Mouse (Mus musculus): ENCODE data around the gene Dapk2. TPM values are rescaled to one million over a fixed set of nuclear protein-coding genes. Genes with fewer than 3 reads are reported as not detected.

Dapk2 gene
- polyA plus RNA-seq, 1 experiment from 2014 or later, result 23.4 TPM

GRCm38 (mm10) chr9:66119498-66119897 lies 38.5 kb upstream of the Dapk2 start:
- no peaks in the 10 kb centered on the region for H3K9me3 ChIP-seq (ENCODE audit: low read length)
- no peak overlapping the region for H3K9ac ChIP-seq (replicated peaks)
- DNase-seq (no peak), ATAC-seq (no peak)
- WGBS (ENCODE audit: insufficient replicate concordance), result 79% methylated on average over 2 of the region's 2 CpGs
- peaks cover 11% of the 10 kb centered on the region; the same call in 1 of the 2 replicates for H3K36me3 ChIP-seq (replicated peaks; ENCODE audit: insufficient read depth, low read length)
- H3K27ac ChIP-seq (ENCODE audit: low read depth), result 0 out of 2 replicates have a peak overlapping the region, but pooled peaks have one; percentile 2
- no peak overlapping the region for H3K4me3 ChIP-seq (ENCODE audit: low read depth, low read length)
- no peak overlapping the region; the same call in 1 of the 2 replicates for H3K4me2 ChIP-seq (ENCODE audit: low read depth, low read length)
- no peaks in the 10 kb centered on the region for H3K27me3 ChIP-seq (ENCODE audit: insufficient read depth, low read length)
- peaks cover 29% of the 10 kb centered on the region for H3K4me1 ChIP-seq (ENCODE audit: insufficient read depth)
- TF ChIP-seq EP300 (IDR thresholded peaks at IDR 0.05; ENCODE audit: low read depth) (no peak), CTCF (IDR thresholded peaks at IDR 0.05; ENCODE audit: low read depth) (no peak)

DNA sequence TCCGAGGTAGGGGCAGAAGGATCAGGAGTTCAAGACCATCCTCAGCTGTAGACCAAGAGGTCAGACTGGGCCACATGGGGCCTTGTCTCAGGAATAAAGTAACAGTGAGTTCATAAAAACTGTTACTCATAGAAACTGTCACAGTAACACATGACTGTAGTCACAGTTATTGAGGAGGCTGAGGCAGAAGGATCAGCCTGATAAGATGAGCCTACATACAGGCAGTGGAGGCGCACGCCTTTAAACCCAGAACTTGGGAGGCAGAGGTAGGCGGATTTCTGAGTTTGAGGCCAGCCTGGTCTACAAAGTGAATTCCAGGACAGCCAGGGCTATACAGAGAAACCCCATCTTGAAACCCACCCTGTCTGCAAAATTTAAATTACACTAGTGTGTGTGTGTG lies 37.9 kb upstream of the Dapk2 start:
- H3K9ac ChIP-seq (replicated peaks), result no peak overlapping the region
- 72% methylated on average over 4 of the region's 4 CpGs for WGBS (ENCODE audit: insufficient replicate concordance)

DNA sequence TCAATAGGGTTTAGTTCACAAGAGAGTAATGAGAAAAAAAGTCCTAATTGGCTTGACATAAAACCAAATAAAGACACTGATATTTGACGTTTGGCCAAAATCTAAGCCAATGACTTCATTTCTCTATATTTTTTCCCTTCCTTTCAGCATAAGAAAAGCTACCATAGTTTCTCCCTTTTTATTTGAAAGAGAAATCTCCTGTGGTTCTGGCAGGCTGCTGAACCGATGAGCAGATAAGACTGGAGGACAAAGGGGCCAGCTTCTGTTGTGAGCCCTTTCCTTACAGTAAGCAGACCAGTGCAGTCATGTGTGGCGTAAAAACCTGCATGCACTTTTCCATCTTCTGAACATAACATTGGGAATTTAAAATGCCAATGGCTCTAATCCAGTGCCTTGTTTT lies 37.1 kb upstream of the Dapk2 start:
- H3K9ac ChIP-seq (replicated peaks), result no peak overlapping the region
- H3K27ac ChIP-seq (ENCODE audit: low read depth), result no peak overlapping the region

More for the DNA sequence above, 37.9 kb upstream of the Dapk2 start:
- H3K4me2 ChIP-seq (ENCODE audit: low read depth, low read length), result peak overlapping the region; percentile 1; the same call in 1 of the 2 replicates
- 0 out of 2 replicates have a peak, but pooled peaks cover 8% of the 10 kb centered on the region for H3K36me3 ChIP-seq (replicated peaks; ENCODE audit: insufficient read depth, low read length)
- ATAC-seq, result no peak
- no peaks in the 10 kb centered on the region for H3K9me3 ChIP-seq (ENCODE audit: low read length)
- no peak for DNase-seq
- H3K4me1 ChIP-seq (ENCODE audit: insufficient read depth), result peaks cover 28% of the 10 kb centered on the region
- no peaks in the 10 kb centered on the region for H3K27me3 ChIP-seq (ENCODE audit: insufficient read depth, low read length)
- TF ChIP-seq EP300 (IDR thresholded peaks at IDR 0.05; ENCODE audit: low read depth), result peak; percentile 58
- no peak for TF ChIP-seq CTCF (IDR thresholded peaks at IDR 0.05; ENCODE audit: low read depth)
- H3K27ac ChIP-seq (ENCODE audit: low read depth), result 0 out of 2 replicates have a peak overlapping the region, but pooled peaks have one; percentile 2
- no peak overlapping the region for H3K4me3 ChIP-seq (ENCODE audit: low read depth, low read length)

GRCm38 (mm10) chr9:66121421-66121820 lies 36.6 kb upstream of the Dapk2 start:
- H3K4me2 ChIP-seq (ENCODE audit: low read depth, low read length), result no peak overlapping the region
- H3K36me3 ChIP-seq (replicated peaks; ENCODE audit: insufficient read depth, low read length), result 0 out of 2 replicates have a peak, but pooled peaks cover 4% of the 10 kb centered on the region
- ATAC-seq (no peak), DNase-seq (no peak)
- H3K9ac ChIP-seq (replicated peaks), result no peak overlapping the region
- H3K27me3 ChIP-seq (ENCODE audit: insufficient read depth, low read length), result no peaks in the 10 kb centered on the region
- no peak overlapping the region for H3K4me3 ChIP-seq (ENCODE audit: low read depth, low read length)
- TF ChIP-seq EP300 (IDR thresholded peaks at IDR 0.05; ENCODE audit: low read depth) (no peak), CTCF (IDR thresholded peaks at IDR 0.05; ENCODE audit: low read depth) (no peak)
- H3K9me3 ChIP-seq (ENCODE audit: low read length), result no peaks in the 10 kb centered on the region
- no peak overlapping the region for H3K27ac ChIP-seq (ENCODE audit: low read depth)
- H3K4me1 ChIP-seq (ENCODE audit: insufficient read depth), result peaks cover 35% of the 10 kb centered on the region

More for the DNA sequence above, 37.1 kb upstream of the Dapk2 start:
- no peak for DNase-seq
- TF ChIP-seq CTCF (IDR thresholded peaks at IDR 0.05; ENCODE audit: low read depth), result no peak
- no peak for TF ChIP-seq EP300 (IDR thresholded peaks at IDR 0.05; ENCODE audit: low read depth)
- Histone ChIP-seq H3K27me3 (ENCODE audit: insufficient read depth, low read length) (no peaks in the 10 kb centered on the region), H3K4me2 (ENCODE audit: low read depth, low read length) (no peak overlapping the region), H3K9me3 (ENCODE audit: low read length) (no peaks in the 10 kb centered on the region), H3K4me1 (ENCODE audit: insufficient read depth) (peaks cover 35% of the 10 kb centered on the region), H3K4me3 (ENCODE audit: low read depth, low read length) (no peak overlapping the region), H3K36me3 (replicated peaks; ENCODE audit: insufficient read depth, low read length) (0 out of 2 replicates have a peak, but pooled peaks cover 4% of the 10 kb centered on the region)
- WGBS (ENCODE audit: insufficient replicate concordance), result 62% methylated on average over 3 of the region's 3 CpGs
- no peak for ATAC-seq

DNA sequence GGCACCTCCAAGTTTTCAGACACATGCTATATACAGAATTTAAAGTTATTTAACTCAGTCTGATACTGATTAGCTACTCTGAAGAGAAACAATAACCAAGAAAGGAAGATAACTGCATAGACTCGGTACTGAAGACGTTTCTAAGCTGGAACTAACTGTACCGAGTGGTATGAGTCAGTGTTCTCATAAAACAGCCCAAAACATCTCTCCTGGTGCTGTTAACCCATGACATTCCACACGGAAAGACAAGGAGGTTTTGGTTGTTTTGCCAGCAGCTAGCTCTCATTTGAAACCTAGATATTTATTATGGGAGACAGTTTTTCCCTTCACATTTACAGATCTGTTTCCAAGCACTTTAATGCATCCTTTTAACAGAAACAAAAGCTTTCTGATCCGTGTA lies 34.4 kb upstream of the Dapk2 start:
- Histone ChIP-seq H3K4me2 (ENCODE audit: low read depth, low read length) (peak overlapping the region; percentile 74), H3K9ac (replicated peaks) (peak overlapping the region; percentile 86), H3K4me3 (ENCODE audit: low read depth, low read length) (peak overlapping the region; percentile 80), H3K36me3 (replicated peaks; ENCODE audit: insufficient read depth, low read length) (0 out of 2 replicates have a peak, but pooled peaks cover 4% of the 10 kb centered on the region), H3K27ac (ENCODE audit: low read depth) (peak overlapping the region; percentile 93), H3K27me3 (ENCODE audit: insufficient read depth, low read length) (no peaks in the 10 kb centered on the region), H3K9me3 (ENCODE audit: low read length) (no peaks in the 10 kb centered on the region), H3K4me1 (ENCODE audit: insufficient read depth) (peaks cover 32% of the 10 kb centered on the region)
- no peak for ATAC-seq
- TF ChIP-seq EP300 (IDR thresholded peaks at IDR 0.05; ENCODE audit: low read depth) (no peak), CTCF (IDR thresholded peaks at IDR 0.05; ENCODE audit: low read depth) (no peak)
- DNase-seq, result no peak
- WGBS (ENCODE audit: insufficient replicate concordance), result 10% methylated on average over 5 of the region's 5 CpGs

DNA sequence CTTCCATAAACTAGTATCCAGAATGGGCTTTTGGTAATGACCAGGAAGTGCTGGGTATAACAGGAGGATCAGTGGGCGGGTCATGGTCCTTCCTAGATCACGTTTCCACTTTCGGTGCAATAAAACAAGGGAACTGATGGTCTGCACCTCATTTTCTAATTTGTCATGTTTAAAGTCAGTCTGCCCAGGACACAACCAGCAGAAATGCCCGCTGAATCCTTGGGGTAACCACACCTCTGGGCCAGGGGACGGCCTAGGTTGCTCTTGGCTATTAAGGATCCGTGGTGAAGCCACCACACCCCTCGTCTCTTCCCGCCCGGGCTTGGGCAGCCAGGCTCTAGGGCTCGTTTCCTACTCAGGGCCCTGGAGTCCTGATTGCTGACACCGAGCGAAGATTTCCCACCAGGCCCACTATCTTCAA lies 33.9 kb upstream of the Dapk2 start:
- Histone ChIP-seq H3K27ac (ENCODE audit: low read depth) (peak overlapping the region; percentile 93), H3K4me3 (ENCODE audit: low read depth, low read length) (peak overlapping the region; percentile 80), H3K9ac (replicated peaks) (peak overlapping the region; percentile 86), H3K9me3 (ENCODE audit: low read length) (no peaks in the 10 kb centered on the region), H3K27me3 (ENCODE audit: insufficient read depth, low read length) (no peaks in the 10 kb centered on the region), H3K4me1 (ENCODE audit: insufficient read depth) (peaks cover 32% of the 10 kb centered on the region), H3K36me3 (replicated peaks; ENCODE audit: insufficient read depth, low read length) (0 out of 2 replicates have a peak, but pooled peaks cover 4% of the 10 kb centered on the region), H3K4me2 (ENCODE audit: low read depth, low read length) (peak overlapping the region; percentile 74)
- WGBS (ENCODE audit: insufficient replicate concordance), result 0% methylated on average over 12 of the region's 12 CpGs
- TF ChIP-seq CTCF (IDR thresholded peaks at IDR 0.05; ENCODE audit: low read depth) (no peak), EP300 (IDR thresholded peaks at IDR 0.05; ENCODE audit: low read depth) (no peak)
- peak; percentile 38 for ATAC-seq
- DNase-seq, result peak; percentile 65
